Mouse (Mus musculus): ENCODE measurements around the gene Atp2c2.

DNA sequence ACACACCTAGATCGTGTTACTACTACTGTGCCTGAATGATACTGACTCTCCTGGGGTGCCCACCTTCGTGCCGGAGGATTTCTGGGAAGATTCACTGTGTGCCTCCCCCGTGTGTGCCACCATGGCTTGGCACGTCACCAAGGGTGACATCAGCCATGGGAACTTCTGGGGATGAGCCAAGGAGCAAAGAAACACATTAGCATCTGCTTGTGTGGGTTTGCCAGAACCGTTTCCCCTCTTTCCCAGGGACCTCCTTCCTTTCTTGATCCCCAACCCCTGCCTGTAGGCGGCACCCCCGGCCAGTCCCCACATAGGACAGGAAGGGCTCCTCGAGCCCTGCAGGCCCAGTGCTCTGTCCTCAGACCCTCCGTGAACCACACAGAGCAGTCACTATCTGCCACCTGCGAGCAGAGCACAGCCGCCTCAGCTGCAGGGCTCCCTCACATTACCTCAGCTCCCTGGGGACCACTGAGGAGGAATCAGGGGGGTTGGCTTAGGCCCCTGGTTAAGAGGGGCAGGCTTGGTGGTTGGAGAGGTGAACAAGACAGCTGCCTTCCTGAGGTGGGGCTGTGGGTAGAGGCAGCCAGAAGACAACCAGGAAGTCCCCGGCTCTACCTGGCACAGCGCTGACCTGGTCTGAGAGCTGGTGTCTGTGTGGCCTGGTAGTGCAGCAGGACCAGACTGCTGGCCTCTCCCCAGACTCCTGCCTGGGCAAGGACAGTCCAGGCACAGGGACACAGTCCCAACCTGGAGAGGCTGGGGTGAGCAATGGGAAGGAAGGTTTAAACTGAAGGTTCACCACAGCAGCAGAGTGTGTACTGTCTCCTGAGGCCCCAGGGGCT is 106.8 kb downstream of the Atp2c2 start:
- TF ChIP-seq POLR2A (IDR thresholded peaks at IDR 0.05; ENCODE audit: insufficient read length, low read depth) (no peak), MAX (IDR thresholded peaks at IDR 0.05; ENCODE audit: low read depth) (no peak), E2F4 (IDR thresholded peaks at IDR 0.05; ENCODE audit: insufficient read depth) (no peak)

Measured in myocyte (in vitro differentiated cells).